Mouse (Mus musculus) left cerebral cortex, postnatal 10 days (tissue): ENCODE measurements around the gene Ssb. TPM values are rescaled to one million over a fixed set of nuclear protein-coding genes. Genes with fewer than 3 reads are reported as not detected.

ENCODE experiments used
- DNase-seq, 2 experiments: peaks; one replicate each; pipeline ENCODE4 v3.0.0; 2021 to 2022; ENCODE audit warnings: low spot score in 2 of 2, mixed read lengths in 1 of 2; ENCODE audit errors: extremely low spot score in 1 of 2
- intact Hi-C: fragments of 180-260 bp; cut with DNase I; formaldehyde crosslinking; loops from one replicate; pipeline ENCODE4 v1.15.1; 2025
- total RNA-seq, 2 experiments: library from RNA; stranded (reverse); gene quantifications; 2 replicates each; pipeline ENCODE4 v1.2.3; 2021

The Ssb gene
- total RNA-seq = 100 to 1,000 TPM; 138 to 143 TPM

DNA sequence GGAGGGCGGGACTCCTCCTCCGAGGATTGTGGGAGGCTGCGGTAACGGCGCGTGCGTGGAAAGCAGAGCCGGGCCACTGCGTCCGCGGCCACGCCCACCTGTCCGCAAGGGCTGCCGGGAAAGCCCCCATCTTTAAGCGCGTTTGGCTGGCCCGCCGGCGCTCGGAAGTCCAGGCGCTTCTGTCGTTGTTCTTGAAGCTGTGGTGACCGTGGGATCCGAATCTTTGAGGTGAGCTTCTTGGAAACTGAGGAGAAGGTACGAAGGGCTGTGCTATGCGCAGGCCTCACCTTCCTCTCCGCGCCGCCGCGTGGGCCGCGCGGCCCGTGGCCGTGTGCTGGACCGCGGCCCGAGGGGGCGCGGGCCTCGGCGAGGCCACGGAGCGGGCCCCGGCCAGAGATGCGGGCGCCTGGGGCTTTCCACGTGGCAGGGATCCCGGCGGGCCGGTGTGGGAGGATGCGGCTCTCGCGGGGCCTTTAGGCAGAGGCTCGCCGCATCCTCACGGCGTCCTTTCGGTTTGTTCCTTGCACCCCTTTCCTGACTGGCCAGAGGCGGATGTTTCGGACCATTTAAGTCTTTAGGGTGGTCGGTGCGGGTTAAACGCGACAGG, at the start of gene Ssb:
Gene Ssb, plus strand, starts transcription at position 78 of the 607 bp plus-strand sequence.
- DNase-seq = peak; percentile 89 to 97
- intact Hi-C loops = loop anchor here (5.0 to 10.0 kb wide), 3 partner anchors 39 to 127 kb away; partner anchors contain the start of gene Klhl23

- intact Hi-C loops = no loop called here
- DNase-seq = no peak
These were observed 44.8 kb upstream of the Ssb start for GRCm38 (mm10) chr2:69816575-69816974.

GRCm38 (mm10) chr2:69818350-69819085, 42.8 kb upstream of the Ssb start:
- no peak for DNase-seq
- intact Hi-C loops = no loop called here

GRCm38 (mm10) chr2:69820201-69820600, 41.2 kb upstream of the Ssb start:
- intact Hi-C loops = loop anchor here (5.0 kb wide), 1 partner anchor 42 kb away; the partner anchor contains the start of gene Ssb
- no peak for DNase-seq

DNA sequence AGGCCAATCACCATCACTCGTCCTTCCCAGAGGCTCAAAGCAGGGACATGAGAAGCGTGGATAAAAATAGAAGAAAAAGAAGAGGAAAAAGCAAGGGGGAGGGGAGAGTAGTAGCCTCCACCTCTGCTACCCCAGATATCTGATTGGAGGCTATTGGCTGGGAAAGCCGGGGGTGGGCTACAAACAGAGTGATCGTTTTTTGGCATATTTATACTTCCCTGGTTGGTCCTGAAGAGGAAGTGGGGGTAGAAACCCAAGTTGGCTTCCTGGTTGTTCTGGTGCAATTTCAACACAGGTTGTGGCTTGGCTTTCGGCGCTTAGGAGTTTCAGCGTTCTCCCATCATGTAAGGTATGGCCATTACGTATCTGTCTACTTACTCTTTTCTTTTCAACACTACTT, 39.7 kb upstream of the Ssb start, which contains the start of gene Klhl23:
Gene Klhl23, plus strand, starts transcription at position 234 of the 400 bp plus-strand sequence.
- intact Hi-C loops = loop anchor here (5.0 kb wide), 1 partner anchor 41 kb away; the partner anchor contains the start of gene Ssb
- DNase-seq = peak in 1 of 2 experiments; percentile 42

DNA sequence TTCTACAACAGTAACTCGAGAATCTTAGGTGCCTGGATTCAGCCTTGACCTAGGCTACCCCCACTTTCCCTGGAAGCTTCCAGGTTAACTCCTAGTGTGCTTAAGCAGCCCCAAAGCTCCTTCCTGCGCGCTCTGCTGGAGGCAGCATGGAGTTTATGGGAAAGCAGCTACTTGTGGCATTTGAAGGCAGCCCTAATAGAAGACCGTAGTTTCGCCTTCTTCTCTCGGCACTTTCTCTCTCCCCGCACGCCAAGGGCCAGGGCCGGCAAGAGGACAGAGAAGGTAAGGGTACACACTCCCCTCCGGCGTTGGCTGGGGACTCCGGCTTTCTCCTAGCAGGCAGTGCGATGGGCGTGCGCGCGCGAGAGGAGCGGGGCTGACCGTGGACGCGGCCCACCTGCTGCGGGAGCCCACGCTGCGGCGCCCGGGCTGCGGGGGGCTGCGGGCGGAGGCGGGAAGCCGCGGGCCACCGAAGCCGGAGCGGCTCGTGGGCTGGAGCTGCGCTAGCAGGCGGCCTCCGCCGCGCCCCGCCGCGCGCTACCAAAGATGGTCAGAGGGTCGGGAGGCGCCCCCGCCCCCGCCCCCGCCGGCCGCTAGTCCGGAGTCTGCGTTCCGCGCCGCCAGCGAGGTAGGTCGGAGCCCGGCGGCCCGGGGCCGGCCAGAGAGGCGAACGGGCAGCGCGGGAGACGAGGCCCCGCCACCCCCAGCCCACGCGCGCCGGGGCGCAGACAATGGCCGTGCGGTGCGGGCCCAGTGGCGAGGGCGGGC, 38.8 kb upstream of the Ssb start:
- intact Hi-C loops = loop anchor here (5.0 kb wide), 1 partner anchor 40 kb away; the partner anchor contains the start of gene Ssb
- DNase-seq = peak; percentile 32 to 71

DNA sequence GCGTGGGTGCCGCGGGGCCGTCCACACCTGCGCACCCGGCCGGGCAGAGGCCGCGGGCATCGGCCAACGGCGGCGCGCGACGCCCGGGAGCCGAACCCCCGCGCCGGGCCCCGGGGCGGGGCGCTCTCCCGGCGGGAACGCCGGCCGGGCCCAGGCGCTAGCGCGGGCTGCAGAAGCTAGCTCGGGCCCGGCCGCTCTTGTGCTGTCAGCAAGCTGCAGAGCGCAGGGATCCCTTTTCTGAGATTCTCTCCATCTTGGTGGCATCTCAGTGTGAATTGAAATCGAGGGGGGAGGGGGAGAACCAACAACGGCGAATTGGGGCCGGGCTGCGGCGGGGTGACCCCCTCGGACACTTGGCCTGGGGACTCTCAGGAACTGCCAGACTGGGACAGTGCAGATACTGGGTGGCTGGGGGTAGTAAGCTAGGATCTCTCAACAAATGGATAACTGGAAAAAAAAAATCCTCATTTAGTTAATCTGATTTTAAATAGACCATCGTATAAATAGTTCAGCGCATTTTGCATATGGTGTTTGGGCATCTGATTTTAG, 38.2 kb upstream of the Ssb start:
- peak in 1 of 2 experiments; percentile 63 for DNase-seq
- intact Hi-C loops = loop anchor here (5.0 kb wide), 1 partner anchor 39 kb away; the partner anchor contains the start of gene Ssb

GRCm38 (mm10) chr2:69825898-69826297, 35.5 kb upstream of the Ssb start:
- no peak for DNase-seq
- intact Hi-C loops = no loop called here

DNA sequence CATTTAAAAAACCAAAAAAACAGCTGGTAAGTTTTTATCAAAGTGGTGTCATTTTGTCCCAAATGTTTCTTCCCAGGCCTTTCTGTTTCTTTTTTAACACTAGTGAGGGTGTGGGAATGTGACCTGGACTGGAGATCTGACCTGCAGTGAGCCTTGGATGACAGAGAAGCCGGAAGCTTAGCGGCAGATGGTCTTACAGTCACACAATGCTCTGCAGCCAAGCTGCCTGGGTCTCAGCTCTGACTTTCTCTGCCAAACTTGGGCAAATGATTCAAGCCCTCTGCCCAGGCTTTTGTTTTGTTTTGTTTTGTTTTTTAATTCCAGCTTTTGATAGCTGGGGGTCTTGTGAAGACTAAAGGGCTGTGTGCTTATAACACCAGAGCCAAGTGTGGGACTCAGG, 35.0 kb upstream of the Ssb start:
- intact Hi-C loops = no loop called here
- DNase-seq = peak in 1 of 2 experiments; percentile 46

GRCm38 (mm10) chr2:69828031-69828430, 33.3 kb upstream of the Ssb start:
- no peak for DNase-seq
- intact Hi-C loops = no loop called here

GRCm38 (mm10) chr2:69829680-69830079, 31.7 kb upstream of the Ssb start:
- intact Hi-C loops = no loop called here
- DNase-seq = no peak

DNA sequence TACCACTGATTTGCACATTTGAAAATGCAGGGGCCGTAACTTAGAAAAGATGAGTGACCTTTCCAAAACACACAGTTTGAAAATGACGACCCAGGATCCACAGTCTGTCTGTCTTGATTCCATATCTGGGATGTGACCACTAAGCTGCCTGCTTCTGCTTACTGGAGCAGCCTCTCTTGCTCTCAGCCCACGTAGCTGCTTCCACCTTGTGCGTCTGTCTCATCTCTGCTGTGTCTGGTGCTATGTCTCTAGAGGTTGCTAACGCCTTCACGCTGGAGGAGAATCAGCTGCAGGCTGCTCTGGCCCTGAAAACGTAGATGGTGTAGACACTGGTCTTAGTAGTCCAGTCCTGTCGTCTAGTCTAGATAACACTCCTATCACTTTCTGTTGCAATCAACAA, 31.2 kb upstream of the Ssb start:
- no peak for DNase-seq
- intact Hi-C loops = no loop called here

DNA sequence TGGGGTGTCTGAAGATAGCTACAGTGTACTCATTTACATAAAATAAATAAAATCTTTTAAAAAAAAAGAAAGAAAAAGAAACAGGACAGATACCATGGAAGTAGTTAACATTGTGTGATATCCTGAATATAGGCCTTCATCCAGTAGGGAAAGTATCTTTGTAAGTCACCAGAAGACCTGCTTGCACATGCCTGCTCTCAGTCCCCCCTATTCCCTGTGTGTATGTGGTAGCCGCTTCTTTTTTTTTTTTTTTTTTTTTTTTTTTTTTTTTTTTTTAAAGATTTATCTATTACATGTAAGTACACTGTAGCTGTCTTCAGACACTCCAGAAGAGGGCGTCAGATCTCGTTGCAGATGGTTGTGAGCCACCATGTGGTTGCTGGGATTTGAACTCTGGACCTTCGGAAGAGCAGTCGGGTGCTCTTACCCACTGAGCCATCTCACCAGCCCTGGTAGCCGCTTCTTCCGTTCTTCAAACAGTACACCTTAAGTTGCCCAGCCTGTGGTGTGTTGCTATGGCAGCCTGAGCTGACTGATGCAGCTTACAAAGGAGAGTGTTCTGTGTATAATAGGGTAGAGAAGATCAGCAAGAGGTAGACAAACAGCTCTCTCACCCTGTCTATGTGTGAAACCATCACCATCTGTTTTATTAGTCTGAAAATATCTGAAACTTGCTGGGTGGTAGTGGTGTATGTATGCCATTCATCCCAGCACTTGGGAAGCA, 24.0 kb upstream of the Ssb start:
- intact Hi-C loops = no loop called here
- DNase-seq = no peak

- intact Hi-C loops = no loop called here
- DNase-seq = no peak
These were observed 23.4 kb upstream of the Ssb start for GRCm38 (mm10) chr2:69837996-69838395.

GRCm38 (mm10) chr2:69838707-69839106, 22.7 kb upstream of the Ssb start:
- no peak for DNase-seq
- intact Hi-C loops = no loop called here

GRCm38 (mm10) chr2:69840261-69840660, 21.1 kb upstream of the Ssb start:
- peak in 1 of 2 experiments; percentile 72 for DNase-seq
- intact Hi-C loops = no loop called here

GRCm38 (mm10) chr2:69849215-69849614, 12.1 kb upstream of the Ssb start:
- intact Hi-C loops = no loop called here
- no peak for DNase-seq

- DNase-seq = no peak
- intact Hi-C loops = no loop called here
These were observed 9.8 kb upstream of the Ssb start for GRCm38 (mm10) chr2:69851427-69852058.
